Mouse (Mus musculus) G1E (cell line): Measurements from ENCODE around the gene Ppp2r1b.

Experiments
- CTCF ChIP-seq: IDR thresholded peaks from 2 replicates; pipeline ENCODE4 v1.5.1; 2012; ENCODE audit warnings: low read depth, low read length, inconsistent platforms, mixed read lengths
- GATA2 ChIP-seq: IDR thresholded peaks from 2 replicates; pipeline ENCODE4 v1.6.1; 2012; ENCODE audit warnings: low read depth, low read length, inconsistent platforms, borderline replicate concordance

- TF ChIP-seq CTCF (no peak), GATA2 (no peak)
Measured at GRCm38 (mm10) chr9:50847133-50847532, 2.0 kb downstream of the Ppp2r1b start.
